Mouse (Mus musculus) kidney, postnatal 4 days (tissue): ENCODE data around the gene Inhbc.

Experiments used
- DNase-seq, 2 experiments: peaks; one replicate each; pipeline ENCODE4 v3.0.0; 2021; ENCODE audit warnings: mixed read lengths in 2 of 2

The Inhbc gene

DNA sequence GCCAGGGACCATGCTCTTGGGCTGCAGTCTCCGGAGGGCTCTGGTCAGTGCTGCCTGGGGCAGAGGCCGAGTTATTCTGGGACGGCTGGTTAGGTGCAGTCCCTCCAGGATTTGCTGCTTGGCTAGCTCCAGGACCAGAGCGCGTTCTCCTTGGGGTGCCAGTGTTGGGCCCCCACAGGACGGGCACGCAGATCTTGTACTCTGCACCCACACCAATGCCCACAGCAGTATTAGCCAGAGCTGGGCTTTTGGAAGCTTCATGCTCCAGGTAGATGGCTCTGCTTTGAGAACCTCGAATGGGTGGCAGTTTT, 19.0 kb downstream of the Inhbc start:
- no peak for DNase-seq

DNA sequence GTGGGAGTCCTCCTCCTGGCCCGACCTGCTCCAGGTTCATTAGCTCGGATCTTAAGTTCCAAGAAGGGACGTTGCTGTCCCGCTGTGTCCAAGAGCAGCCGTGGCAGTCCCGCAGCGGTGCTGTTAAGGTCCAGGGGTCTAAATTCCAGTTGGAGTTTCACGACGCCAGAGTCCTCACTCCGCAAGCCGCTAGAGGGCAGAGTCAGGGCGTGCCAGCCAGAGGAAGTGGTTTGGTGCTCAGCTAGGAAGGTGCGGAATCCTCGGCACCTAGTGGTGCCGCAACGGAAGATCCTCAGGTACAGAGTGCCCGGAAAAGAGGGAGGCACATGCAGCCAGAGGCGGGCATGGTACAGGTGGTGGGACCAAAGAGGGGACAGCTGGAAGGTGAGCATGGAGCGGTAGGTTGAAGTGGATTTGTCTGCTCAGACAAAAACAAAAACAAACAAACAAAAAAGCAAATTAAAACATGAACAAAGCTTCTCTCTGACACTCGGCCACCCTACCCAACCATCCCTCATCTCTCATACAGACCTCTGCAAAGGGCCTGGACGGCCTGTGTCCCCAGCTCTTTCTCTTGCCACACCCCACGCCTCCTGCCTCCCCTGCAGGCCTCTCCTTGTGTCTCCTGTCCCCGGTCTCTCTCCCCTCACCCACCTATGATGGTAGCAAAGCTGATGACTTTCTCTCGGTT, 19.5 kb downstream of the Inhbc start:
- peak; percentile 85 to 89 for DNase-seq

DNA sequence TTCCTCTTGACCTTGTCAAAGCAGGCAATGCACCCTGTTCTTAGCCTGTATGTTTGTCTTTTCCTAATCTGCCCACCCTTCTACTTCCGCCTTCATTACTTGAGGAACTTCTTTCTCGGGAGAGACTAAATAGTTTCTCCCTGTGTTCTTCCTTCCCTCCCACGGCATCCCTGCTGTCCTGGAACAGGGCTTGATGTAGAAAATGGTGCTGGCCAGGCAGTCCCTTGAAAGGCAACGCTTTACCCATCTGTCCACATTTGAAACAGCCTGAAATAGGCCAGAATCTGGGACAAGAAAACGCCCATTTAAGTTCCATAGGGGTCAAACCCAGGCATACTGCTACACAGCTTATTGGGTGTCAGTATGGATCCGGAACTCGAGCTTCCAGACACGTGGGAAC, 20.4 kb downstream of the Inhbc start:
- no peak for DNase-seq

DNA sequence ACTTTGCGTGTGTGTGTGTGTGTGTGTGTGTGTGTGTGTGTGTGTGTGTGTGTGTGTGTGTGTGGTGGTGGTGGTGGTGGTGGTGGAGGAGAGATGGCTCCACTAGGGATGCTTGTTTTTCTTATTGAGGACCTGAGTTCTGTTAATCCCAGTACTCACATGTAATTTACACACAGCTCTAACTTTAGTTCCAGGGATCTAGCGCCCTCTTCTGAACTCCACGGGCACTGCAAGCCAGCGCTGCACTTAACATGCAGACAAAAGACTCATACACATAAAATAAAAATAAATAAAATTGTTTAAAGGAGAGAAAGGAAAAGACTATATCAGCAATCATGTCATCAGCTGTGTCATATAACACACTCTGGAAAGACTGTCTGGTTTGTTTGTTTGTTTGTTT, 21.3 kb downstream of the Inhbc start:
- peak; percentile 43 to 57 for DNase-seq

DNA sequence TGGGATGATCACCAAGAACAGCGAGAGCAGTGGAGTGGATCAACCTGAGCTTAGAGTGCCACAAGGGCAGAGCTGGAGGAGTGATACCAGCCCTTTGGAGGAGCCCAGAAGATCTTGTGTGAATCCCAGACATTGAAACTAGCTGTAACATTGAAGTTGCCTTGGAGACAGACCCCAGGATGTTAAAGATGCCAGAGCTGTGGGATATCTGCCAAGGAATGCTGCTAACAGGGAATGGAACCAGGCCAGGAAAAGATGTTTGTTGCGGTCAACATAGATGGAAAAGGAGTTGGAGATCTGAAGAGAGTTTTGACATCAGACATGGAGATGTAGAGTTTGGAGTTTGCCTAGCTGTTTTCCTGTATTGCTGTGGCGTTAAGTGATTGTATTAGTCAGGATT, 24.1 kb downstream of the Inhbc start:
- no peak for DNase-seq

DNA sequence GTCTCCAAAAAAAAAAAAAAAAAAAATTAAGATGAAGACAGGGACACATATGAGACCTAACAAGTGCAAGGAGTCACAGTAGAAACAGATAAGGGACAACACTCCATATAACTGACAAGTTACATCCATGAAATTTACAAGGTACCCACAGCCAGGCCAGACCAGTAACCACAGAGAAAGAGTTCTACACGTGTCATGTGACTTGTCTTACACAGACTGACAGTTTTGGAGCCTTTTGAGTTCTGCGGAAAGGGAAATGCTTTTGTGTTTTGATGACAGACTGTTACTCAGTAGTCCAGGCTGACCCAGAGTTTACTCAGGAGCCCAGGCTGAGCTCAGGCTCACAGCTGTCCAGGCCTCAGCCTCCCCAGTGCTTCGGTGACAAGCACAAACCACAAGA, 27.2 kb downstream of the Inhbc start:
- no peak for DNase-seq

DNA sequence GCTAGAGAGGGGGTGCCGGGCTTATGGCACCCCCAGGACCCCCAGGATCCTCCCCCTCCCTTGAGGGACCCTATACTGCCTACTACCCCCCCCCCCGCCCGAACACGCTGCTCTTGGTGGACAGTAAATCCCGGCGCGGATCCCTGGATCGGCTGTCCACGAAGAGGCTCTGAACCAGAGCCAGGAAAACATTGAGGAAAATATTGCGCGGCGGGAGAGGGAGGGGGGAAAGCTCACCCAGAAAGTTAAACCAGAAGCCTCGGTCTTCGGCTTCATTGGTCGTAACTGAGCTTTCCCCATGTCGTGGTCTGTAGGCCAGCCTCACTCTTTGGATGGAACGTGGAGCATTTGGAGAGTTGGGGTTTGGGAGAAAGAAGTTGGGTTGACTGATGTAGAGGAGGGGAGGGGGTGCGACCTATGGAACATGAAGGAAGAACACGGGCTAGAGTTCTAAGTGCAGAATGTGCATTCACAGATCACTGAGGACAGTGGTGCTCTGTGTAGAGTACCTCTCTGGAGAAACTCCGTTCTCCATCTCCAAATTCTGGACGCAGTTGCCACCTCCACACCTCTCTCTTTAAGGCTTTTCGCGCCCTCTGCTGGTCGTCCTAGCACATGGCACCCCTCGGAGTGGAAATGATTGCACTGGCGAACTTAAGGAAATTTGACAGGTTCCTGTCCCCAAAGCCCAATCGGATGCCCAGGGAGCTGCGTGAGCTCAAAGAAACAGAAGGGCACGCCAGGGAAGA, 28.2 kb downstream of the Inhbc start, which contains the start of gene Gli1:
TSS of gene Gli1 (minus strand) at position 84 of the 749 bp plus-strand sequence.
- DNase-seq: peak; percentile 92 to 93

DNA sequence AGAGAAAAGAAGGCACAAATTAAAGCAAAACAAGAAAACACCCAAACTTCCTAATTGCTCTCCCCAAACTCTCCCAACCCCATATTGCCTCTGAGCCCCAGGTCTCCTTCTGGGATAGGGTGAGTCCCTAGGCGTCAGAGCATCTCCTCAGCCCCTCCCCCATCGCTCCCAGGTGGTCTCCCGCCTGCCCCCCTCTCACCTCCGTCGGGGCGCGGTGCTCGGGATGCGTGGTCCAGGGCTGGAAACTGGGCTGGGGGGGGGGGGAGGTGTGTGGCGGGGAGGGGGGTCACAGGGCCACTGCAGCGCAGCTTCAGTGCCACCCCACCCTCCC, 28.9 kb downstream of the Inhbc start:
- DNase-seq: no peak

DNA sequence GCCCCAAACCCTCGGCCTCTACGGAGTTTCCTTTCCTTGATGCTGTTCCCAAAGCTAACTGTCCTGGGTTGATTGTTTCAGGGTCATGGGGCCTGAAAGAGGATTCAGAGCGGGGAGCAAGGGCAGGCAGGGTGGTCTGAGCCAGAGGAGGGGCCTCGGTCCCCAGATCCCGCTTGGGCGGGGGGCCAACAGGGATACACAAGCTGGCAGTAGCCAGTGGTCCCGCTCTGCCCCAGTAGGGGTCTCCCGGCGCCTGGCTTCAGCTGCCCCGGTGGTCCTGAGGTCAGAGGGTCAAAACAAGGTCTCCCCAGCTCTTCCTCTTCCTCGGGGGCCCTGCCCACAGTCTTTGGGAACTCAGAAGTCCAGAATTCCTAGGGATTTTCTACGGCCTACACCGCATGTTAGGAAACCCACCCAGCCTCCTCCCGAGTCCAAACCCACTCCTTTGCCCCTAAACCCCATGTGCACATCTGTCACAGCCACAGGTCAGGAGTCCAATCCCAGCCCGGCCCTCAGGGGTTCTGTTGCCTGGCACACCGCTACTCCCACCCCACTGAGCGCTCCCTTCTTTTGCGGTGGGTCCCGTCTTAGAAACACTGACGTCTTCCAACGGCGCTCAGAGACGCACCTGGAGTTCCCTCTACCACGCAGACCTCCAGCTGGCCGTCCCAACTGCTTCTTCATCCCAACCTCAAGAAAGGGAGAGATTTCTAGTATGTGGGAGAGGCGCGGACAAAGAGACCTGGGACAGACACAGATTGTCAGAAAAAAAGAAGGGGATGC, 29.5 kb downstream of the Inhbc start:
- DNase-seq: peak; percentile 46 to 63

DNA sequence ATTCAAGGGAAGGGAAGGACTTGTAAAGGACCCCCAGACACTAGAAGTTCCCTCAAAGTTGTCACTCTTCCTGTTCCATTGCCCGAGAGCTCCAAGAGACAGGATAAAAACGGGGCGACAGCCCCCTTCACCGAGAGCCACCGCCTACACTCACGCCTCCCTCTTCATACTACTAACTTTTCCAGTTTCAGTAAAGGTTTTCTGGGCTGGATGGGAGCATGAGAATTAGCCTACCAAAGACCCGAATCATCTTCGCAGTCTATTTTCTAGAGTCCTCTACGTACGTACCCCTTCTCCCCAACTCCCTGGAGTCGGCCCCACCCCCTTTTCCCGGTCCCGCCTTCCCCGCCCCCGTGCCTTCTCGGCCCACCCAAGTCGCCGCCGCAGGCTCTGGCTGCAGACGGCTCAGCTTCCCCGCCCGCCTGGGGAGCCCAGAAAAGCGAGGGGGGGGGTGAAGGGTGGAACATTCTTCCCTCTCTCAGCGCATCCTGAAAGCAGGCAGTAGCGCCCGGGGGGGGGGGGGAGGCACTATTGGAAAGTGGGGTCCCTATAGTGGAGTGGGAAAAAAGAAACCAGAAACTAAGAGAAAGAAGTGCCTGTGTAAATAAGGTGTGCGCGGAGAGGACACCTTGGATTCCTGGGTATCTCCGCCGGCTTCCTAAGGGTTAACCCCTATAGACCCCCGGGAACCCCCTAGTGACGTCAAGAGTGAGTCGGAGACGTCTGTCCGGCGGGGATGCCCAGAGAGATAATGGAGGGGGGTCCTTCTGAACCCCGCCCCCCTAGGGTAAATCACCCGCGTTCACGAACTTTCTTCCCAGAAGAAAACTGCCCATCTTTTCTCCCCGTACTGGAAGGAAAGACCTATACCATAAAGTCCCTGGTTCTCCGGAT, 30.3 kb downstream of the Inhbc start:
- DNase-seq: peak; percentile 85 to 90

DNA sequence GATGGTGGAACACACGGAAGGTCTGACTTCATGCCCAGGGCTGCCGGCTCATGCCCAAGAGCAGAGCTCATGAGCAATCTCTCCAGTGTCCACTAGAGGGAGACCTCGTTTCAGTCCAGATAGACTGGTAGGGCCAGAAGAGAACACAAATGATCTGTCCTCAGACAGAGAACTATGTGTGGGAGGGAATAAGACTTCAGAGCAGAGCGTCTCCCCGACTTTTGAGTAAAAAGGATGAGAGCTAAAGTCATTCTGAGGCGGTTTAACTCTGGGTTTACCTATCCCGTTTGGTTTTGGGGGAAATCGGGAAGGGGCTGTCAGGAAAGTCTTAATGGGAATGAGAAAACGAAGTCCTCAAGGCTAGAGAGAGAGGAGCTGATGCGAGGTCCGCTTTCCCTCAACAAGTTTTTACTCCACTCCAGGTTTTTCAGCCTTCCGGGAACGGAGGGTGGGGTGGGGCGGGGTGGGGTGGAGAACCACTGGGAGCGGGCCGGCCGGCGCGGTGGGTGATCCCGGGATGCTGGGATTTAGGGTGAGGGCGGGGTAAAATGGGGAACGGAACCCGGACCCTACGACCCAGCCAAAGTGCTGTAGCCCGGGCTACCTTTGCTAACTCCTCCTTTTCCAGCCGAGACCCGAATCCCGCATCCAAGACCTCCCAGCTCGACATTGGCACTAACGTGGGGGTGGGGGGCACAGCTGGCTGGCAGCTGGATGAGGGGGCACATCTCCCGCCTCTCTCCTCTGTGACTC, 31.1 kb downstream of the Inhbc start:
- peak; percentile 86 to 92 for DNase-seq

DNA sequence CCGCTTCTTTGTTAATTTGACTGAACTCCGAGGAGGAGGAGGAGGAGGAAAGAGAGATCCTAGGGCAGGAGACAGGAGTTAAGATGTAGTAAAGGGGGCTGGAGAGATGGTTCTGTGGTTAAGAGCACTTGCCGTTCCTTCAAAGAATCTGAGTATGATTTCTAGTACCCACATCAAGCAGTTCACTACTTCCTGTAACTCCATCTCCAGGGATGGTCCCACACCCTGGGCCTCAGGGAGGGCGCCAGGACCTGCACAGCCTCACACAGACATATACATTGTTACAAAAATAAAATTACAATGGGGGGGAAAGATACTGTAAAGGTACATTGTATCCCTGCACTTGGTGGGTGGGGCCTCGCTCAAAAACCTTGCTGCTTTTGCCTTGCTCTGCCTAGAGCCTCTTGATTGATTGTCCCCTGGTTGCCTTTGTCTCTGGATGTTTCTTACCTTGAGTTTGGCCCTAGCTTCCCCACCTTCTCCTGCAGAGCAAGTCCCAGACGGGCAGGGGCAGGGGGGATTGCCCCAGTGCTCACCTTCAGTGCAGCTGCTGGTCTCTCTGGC, 32.6 kb downstream of the Inhbc start:
- DNase-seq: no peak

DNA sequence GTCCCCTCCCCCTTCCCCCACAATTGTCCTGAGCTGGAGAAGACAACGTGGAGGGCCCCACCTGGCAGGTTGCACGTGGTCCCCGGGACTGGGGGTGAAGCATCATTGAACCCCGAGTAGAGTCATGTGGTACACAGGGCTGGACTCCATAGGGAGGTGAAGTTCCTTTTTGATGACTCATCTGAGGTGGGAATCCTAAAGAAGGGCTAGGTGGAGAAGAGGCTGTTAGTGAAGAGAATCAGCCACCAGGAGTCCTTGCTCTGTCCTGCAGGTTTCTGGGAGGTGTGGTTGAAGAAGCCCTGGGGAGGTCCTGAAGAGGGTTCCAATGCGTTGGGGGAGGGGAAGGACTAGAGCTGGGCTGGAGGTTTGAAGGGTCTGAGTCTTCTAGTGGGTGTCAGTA, 33.3 kb downstream of the Inhbc start:
- no peak for DNase-seq

DNA sequence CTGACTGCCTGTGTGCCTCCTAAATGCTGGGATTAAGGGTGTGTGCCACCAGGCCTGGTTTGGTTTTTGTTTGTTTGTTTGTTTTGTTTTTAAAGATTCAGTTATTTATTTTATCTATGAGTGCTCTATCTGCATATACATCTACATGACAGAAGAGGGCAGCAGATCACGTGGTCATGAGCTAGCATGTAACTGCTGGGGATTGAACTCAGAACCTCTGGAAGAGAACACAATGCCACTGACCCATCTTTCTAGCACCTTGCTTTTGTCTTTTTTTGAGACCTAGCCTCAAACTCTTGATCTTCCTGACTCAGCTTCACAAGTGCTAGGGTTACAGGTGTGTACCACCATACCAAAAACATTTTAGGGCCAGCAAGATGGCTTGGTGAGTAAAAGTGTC, 35.0 kb downstream of the Inhbc start:
- no peak for DNase-seq

DNA sequence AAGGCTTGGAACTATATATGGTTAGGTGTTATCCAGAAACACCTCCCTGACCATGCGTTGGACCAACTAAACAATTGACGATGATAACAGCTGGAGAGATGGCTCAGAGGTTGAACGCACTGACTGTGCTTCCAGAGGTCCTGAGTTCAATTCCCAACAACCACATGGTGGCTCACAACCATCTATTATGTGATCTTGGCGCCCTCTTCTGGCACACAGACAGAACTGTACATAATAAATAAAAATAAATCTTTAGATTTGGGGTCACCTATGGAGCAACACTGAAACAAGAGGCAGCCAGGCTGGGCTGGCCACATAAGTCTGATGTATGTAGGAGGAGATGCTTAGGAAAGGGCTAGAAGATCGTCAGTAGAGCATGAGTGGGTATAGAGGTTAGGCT, 37.1 kb downstream of the Inhbc start:
- DNase-seq: peak in 1 of 2 experiments; percentile 26

DNA sequence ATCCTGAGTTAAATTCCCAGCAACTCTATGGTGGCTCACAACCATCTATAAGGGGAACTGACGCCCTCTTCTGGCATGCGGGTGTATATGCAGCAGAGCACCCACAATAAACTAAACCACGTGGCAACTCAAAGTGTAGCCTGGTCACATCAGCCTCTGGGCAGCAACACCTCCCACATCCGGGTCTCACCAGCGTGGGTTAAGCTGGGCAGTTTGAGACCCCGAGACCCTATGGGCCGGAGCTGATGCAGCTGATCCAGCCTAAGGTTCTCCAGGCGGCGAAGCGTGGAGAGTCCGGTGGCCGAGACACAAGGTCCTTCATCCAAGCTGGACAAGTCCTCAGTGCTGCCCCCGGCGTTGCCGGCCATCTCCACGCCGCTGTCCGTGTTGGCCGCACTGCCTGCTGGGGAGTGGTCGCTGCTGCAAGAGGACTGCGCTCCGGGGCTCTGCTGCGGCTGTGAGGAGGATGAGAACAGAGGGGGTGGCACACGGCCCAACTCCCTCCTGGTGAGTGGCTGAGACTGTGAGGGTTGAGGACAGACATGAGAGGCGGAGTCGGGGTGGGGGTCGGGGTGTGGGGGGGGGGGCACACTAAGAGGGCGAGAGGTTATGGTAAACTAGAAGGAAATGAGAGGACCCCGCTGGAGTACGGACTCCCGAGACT, 37.9 kb downstream of the Inhbc start:
- peak in 1 of 2 experiments; percentile 39 for DNase-seq

DNA sequence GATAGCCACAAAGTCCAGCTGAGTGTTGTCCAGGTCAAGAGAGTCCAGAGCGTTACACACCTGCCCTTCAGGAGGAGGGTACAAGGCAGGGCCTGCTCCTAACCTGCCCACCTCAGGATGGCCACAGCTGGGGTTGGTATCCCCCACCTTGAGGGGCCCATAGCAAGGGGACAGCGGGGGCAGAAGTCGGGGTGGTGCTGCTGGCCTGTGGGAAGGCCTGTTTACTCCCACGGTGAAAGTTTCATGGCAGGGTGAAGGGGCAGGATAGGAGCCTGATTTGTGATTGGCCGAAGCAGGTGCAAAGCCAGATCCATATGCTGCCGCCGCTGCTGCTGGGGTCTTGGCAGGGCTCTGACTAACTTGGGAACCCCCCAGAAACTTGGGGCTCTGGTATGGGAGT, 40.0 kb downstream of the Inhbc start:
- no peak for DNase-seq

DNA sequence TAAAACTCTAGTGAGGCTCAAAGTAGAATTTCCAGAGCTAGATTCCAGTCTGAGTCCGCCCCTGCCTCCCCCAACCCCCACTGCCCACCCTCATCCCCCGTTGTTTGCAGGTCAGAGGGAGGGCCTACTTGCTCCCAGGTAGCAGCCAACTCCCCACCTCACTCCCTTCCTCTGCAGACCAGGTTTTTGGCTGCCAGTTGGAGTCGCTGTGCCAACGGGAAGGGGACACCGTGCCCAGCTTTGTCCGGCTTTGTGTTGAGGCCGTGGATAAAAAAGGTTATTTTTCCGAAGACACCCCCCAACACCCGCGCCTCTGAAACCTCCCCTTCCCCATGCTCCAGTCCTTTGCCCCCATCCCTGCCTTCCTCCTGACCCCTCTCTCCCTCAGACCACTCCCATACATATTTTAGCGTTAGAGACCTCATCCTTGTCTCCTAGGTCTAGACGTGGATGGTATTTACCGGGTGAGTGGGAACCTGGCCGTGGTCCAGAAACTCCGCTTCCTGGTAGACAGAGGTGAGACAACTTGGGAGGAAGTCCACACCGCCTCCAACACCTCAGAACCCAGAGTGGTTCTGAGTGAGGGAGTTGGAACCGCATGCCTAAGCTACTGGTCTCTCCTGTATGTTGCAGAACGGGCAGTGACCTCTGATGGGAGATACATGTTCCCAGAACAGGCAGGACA, 42.6 kb downstream of the Inhbc start:
- DNase-seq: peak in 1 of 2 experiments; percentile 38

DNA sequence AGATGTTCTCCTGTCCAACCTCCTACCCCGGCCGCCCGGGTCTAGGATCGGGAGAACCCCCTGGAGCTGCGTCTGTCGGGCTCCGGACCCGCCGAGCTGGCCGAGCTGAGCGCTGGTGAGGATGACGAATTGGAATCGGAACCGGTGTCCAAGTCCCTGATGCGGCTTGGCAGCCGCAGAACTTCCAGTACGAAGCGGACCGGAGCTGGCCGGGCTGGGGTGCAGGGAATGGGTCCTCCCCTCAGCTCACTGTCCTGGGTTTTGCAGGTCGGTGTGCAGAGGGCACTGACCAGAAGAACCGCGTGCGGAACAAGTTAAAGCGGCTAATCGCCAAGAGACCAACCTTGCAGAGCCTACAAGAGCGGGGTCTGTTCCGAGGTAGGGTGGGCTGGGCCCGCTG, 43.4 kb downstream of the Inhbc start:
- DNase-seq: peak; percentile 39 to 46

DNA sequence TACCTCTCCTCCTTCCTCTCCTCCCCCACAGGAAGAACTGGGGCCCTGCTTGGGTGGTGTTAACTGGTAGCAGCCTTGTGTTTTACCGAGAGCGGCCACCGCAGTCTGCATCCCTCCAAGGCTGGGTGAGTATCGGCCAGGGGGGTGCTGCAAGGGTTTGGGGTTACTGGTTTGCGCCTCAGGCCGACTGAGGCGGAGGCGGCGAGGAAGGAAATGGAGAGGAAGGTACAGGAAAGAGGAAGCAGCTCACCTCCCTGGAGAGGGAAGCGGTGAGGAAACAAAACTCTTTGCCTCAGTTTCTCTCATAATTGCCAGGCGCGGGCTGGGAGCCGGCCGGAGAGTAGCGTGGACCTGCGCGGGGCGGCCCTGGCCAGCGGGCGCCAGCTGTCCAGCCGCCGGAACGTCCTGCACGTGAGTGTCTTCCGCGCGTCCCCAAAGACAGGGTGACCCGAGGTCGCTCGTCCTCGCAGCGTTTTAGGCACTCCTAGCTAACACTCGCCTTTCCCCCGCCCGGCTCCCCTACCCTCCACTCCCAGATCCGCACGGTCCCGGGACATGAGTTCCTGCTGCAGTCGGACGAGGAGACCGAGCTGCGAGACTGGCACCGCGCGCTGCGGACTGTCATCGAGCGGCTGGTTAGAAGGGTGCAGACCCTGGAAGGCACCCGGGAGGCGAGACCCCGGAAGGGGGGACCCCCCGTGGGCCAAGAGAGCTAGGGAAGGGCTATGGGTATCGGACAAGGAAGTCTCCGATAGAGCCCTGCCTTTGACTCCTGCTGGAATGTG, 44.0 kb downstream of the Inhbc start:
- DNase-seq: peak; percentile 43 to 61
